Mouse (Mus musculus) induced T-regulatory cell, adult 2 months (primary cell): ENCODE measurements around the gene Pycard.

Experiments
- DNase-seq: peaks from one replicate; pipeline ENCODE4 v3.0.0-alpha.2; 2012; ENCODE audit warnings: low read depth

The Pycard gene

DNA sequence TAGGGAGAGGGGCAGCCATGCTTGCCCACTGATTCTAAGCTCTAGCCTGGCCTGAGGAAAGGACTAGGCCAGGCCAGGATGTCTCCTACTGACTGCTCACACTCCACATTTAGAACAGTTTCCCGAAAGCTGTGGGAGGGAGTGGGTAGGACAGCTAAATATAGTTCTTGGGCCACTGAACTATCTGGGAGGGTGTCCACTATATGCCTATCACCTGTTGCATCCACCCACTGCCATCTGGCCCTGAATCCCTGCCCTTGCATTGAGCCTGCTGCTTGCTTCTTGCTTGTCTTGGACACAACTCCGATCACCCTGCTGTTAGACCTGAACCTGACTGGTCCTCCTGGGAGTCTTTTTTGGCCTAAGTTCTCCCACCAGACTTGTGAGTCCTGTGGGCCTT lies 10.0 kb upstream of the Pycard start, which contains the start of gene Trim72:
Gene Trim72 (plus strand): TSS at position 262 of the 400 bp plus-strand sequence.
- DNase-seq, result no peak

DNA sequence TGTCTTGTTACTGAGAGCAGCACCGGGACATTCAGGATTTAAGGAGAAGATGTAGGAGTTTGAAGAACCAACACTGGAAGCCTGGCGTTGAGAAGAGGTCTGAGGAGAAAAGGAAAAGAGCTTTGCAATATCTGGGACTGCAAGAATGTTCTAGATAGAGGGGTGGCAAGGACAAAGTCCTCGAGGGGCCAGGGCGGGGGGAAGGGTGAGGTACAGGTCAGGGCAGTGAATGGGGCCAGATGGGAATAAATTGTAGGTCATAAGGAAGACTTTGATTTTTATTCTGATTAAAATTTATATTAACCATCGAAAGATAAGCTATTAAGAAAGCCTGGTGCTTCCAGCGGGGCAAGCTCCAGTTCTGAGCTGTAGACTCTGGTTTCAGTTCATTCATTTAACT lies 9.4 kb upstream of the Pycard start:
- DNase-seq, result no peak

DNA sequence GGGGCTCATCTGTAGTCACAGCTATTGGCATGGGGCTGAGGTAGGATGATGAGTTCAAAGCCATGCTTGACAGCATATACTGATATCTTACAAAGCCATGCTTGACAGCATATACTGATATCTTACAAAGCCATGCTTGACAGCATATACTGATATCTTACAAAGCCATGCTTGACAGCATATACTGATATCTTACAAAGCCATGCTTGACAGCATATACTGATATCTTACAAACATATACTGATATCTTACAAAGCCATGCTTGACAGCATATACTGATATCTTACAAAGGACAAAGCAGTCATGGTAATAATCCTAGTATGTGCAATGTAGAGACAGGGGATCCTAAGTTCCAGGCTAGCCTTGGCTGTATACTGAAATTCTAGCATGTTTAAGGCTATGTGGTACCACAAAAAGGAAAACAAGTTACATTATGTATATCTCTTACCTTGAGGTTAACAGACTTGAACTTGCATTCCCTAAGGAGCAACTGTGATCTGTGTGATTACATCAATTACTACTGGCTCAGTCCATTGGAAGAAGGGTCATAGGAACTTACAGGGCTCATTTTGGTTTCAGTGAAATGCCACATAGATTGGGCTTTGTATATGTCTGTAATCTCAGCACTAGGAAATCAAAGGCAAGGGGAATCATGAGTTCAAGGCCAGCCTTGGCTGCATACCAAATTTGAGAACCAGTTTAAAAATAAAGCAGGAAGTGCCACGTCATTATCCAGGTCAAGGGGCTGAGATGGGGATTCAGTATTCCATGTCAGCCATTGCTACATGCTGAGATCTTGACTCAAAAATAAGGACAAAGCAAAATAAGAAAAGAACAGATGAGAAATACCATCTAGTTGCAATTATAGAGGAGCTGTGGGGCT lies 6.6 kb upstream of the Pycard start:
- DNase-seq, result no peak

DNA sequence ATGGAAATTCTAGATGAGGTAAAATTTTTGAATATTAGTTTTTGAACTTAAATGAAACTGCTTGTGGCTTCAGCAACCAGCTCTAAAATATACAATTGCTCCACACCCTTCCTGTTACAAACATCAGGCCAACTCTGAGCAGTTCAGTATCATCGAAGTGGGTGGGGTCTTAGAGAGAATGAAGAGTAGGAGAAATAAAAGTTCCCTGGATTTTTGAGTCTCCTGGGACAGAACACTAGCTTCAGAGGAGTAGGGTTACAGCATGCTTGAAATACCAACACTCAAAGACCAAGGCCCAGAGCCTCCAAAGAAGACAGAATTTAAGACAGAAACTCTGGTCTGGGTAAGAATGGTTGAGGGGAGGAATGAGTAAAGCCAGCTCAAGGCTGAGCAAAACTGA lies 5.8 kb upstream of the Pycard start:
- DNase-seq, result no peak

DNA sequence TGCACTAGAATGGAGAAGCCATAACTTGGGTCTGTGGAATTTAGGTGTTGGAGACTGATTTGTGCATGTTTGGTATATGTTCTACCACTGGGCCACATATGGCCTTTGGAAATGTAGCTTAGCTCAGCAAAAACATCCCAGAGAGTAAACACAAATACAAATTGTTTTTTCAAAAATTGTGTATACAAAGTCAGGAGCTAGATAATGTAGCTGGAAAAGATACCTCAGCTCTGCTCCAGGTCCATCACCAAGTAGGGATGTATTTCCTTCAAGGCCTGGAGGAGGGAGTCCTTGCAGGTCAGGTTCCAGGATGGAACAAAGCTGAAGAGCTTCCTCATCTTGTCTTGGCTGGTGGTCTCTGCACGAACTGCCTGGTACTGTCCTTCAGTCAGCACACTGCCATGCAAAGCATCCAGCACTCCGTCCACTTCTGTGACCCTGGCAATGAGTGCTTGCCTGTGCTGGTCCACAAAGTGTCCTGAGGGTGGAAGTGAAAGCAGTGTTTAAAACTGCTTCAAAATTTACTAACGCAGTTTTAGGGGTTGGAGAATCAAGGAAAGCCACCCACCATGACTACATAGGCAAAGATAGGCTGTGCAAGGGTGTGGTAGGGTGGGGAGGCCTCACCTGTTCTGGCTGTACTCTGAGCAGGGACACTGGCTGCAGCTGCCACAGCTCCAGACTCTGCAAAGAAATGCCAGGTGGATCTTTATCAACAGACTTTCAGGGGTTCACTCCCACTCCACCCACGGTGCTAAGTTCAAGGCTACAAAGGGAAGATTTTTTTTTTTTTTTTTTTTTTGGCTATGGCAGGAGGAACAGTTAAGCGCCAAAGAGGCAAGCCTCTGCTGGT lies 953 bp downstream of the Pycard start:
- DNase-seq, result peak; percentile 48

DNA sequence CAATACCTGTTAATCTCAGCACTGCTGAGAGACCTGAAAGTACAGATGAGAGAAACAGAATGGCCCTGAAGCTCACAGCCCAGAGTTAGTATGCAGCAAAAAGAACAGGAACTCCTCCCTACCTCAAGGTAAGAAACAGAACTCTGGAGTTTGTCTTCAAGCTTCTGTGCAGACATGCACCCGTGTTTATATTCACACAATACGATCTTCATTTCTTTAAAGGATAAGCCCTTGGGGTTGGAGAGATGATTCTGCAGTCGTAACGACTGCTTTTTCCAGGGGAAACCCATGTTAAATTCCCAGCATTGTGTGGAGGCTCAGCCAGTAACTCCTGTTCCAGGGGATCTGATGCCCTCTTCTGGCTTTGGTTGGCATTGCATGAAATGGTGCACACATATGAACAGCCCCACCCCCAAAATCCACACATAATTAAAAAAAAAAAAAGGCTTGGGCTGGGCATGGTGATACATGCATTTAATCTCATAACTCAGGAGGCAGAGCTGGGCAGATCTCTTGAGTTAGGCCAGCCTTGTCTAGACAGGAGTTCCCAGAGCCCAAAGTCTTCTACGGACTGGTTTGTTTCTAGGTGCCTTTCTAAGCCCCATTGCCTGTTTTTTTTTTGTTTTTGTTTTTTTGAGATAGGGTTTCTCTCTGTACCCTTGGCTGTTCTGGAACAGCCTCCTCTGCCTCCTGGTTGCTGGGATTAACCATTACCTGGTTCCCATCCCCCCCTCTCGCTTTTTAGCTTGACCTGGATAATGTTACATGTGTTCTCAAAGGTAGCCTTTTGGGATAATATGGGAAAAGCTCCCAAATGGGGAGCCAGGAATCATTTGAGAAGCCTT lies 1.8 kb downstream of the Pycard start:
- peak; percentile 89 for DNase-seq

DNA sequence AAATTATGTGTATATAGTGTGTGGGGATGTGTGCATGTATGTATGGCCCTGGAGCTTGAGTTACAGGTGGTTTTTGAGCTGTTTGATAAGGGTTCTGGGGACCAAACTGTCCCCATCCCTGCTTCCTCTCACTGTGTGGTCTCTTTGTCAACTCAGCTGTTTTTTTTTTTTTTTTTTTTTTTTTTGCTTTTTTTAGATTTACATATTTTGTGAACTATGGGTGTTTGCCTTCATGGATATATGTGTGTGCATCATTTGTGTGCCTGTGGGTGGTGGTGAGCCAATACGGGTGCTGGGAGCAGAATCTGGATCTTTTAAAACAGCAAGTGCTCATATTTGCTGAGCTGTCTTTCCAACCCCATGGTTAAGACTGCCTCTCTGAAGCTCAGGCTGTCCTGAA lies 4.8 kb downstream of the Pycard start:
- no peak for DNase-seq

DNA sequence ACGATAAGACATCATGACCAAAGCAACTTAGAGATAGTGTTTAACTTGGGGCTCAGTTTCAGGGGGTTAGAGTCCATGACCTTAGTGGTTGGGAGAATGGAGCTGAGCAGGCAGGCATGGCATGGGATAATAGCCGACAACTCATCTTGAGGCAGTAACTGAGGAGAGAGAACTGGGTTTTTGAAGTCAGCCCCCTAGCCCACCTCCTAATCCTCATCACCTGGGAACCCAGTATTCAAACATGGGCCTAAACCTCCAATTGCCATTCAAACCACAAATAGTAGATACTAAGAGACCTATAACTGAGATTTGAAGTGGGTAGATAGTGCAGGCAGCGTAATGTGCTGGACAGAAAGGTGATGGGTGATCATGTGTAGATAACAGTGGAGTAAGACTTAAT lies 13.1 kb downstream of the Pycard start:
- peak; percentile 21 for DNase-seq

DNA sequence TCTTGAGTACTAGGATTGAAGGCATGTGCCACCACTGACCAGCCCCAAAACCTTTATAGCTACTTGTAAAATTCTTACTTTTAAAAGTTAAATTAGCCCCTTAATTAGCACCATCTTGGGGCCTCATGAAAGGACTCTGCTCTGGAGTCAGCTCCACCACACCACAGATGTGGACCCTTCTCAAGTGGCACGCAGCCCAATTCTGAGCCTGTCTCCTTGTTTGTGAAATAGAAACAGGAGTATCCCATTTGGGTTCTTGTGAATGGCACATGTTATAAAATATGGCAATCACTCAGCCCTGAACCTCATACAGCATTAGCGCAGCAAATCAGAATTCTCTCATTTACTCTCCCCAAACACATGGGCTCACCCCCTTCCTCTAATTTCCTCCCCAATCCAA lies 14.8 kb downstream of the Pycard start:
- peak; percentile 14 for DNase-seq

DNA sequence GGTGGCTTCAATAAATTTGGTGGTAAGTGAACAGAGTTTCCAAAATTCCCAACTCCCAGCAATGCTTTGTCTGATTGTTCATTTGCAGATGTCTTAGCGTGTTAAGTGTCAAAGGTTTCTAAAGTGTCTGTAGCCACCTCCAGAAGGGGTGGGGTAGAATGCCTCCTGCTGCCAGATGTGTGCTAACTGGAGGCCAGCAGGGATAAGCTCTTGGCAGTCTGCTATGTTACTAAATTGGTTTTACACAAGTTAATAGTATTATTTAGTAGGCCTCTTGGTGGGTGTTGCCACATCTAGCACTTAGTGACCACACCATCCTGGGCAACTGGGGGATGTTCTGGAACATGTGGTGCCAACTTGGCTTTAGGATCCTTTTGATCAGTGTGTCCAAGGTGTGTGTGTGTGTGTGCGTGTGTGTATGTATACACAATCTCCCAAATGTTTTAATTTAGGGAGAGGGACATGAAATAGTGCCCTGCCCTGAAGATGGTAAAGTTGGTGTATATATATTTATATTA lies 19.2 kb downstream of the Pycard start:
- no peak for DNase-seq

DNA sequence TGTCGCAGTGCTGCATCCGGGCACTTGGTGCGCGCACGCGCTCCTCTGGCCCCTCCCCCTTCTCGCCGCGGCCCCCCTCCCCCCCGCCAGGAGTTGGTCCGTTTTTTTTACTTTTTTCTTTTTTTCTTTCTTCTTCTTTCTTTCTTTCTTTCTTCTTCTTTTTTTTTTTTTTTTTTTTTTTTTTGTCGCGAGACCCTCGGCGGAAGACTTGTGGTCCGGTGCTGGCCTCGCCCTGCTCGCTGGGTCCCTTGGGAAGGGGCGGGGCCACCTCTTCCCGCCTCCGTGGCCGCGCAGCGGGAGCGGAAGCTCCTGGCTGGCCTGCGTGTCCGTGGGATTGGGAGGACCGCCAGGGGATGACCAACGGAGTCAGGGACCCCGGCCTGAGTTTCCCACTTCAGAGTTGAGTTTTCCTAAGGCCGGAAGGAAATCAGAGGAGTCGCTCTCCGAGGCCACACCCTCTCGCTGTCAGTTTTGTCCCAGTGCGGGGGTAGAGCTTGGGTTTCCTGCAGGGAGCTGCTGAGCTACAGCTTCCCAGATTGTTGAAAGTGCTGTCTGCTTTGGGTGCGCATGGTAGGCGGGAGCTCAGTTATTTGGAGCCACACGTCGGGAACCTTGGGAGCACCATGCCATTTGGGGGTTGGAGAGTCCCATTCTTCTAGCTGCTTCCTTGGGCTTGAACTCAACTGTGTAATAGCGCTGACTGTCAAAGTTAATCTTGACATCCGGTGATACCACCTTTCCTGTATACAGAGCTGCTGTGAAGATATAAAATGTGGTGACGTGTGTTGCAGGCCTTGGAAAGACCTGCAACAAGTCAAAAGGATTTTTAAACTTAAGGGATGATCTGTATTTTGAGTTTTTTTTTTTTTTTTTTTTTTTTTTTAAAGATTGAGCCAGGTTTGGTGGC lies 25.5 kb downstream of the Pycard start:
- DNase-seq, result peak; percentile 83

DNA sequence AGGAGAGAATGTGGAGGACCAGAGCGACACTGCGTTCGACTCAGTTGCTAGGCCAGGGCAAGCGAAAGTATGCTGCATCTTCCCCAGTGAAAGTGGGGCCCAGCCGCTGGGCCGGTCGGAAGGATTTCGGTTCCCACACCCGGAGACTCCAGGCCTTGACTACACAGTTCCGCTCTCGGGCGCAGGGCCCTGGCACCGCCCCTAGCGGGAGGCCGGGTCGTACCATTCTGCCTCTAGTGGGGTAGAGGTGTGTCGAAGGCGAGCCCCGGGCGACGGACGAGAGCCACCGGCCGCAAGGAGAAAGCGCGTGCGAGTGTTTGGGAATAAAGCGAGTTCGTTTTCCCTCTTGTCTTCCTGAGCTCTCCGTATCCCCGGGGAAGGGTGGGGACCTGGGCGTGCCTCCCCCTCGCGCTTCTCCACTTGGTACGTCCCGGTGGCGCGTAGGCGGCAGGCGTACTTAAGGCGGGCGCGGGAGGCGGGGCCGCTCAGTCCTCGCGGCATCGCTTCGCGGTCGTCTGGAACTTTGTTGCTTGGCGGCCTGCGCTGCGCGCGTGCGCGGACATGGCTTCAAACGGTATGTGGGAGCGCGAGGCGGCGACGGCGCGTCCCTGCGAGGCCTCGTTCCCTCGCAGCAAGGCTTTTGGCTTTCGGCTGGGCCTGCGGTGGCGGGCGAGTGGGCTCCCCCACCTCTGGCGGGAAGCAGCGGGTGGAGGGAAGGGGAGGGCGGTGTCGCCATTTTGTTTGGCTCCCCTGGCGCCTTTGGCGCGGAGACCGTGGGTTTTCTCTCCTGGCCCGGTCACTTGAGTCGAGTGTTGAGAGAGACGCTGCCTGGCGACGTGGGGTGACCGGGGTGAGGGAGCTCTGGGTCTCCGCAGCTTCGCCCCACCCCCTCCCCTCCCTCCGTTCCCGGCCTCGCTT lies 26.4 kb downstream of the Pycard start, which contains the start of gene Fus:
Gene Fus (plus strand): TSS at position 454 of the 918 bp plus-strand sequence.
- DNase-seq, result peak; percentile 97

DNA sequence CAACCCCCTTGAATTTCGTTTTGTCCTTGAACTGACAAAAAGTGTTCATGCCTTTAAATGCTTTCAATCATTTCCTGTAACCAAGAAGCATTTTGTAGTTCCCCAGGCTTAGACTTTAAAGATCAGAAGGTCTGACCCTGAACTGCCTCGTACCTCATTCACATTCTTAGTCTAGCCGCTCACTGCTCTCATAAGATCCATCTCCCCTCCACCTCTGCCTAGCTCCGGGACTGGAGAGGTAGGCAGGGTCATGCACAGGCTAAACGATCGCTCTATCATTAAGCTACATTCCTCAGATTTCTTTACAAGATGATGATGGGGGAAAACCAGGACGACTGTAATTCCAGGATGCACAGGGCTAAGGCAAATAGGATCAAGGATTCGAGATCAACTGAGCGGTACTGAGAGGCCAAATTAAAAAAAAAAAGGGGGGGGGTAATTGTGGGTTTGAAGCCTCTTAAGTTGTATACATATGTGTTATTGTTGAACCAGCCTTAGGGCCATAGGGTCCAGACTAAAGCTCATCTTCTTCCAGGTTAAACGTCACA lies 27.2 kb downstream of the Pycard start:
- peak; percentile 49 for DNase-seq

DNA sequence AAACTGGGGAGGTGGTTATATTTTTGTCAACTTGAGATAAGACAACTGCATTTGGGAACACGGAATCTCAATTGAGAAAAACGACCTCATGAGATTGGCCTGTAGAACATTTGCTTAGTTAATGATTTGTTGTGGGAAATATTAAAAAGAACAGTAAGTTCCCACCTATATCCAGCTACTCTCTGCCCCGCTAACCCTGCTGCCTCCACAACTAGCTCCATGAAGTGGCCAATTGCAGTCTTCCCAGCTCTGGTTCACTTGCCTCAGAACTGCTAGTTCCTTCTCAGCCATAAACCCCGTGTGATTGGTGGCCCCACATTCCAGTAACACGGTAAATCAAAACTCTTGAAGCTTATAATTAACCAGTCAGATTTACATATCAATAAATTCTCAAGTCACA lies 34.3 kb downstream of the Pycard start:
- DNase-seq, result no peak

DNA sequence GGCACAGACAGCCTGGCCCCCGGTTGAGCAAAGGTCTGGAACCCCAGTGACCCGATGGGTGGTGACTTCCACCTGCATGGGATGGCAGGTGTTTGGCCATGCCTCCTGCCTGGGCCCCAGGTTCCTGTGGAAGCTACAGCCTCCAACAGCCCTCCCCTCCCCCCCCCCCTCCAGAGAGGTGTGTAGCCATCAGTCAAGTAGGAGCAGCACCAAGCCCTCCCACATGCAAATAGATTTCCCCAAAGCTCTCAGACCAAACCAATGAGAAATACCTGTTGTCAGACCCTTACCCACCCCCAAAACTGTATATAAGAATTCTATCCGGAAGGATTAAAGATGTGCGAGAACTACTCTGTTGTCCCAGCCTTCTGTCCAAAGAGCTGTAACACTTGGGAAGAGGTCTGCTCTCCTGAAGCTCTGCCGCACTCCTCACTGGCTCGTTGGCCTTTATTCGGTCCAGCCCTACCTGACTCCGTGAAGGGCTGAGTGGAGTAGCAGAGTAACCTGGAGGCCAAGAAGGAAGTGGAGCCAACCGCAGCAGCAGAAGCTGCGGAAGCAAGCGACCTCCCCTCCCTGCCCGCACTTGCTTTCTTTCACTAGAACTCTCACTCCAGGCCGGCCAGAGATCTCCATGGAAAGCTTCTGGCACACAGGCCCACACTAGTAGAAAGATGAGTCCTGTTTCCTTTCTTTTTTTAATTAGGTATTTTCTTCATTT lies 40.6 kb downstream of the Pycard start:
- peak; percentile 37 for DNase-seq

DNA sequence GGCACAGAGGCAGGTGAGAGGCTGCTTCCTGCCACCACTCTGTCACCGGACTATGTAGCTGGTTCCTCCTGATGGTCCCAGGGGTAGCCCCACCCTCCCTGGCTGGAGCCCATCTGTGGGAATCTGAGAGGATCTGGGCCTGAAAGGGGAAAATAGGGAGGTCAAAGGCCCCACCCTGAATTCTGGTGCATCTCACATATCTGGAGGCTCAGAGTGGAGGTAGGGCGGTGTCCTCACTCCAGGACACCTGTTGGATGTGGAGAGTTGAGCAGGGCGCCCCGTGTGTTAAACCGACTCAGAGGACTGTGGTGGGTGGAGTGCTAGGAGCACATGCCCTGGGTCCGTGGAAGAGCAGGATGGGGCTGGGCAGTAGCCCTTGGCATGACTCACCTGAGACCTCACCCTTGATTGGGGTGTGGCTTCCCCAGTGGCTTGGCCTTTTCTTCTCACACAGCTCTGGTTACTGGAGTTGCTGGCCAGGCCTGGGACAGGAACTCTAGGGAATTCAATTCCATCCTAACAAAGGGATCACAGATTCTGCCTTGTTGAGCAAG lies 47.1 kb downstream of the Pycard start, which contains the start of gene Prss36:
Gene Prss36 (minus strand): TSS at position 256 of the 554 bp plus-strand sequence.
- no peak for DNase-seq

DNA sequence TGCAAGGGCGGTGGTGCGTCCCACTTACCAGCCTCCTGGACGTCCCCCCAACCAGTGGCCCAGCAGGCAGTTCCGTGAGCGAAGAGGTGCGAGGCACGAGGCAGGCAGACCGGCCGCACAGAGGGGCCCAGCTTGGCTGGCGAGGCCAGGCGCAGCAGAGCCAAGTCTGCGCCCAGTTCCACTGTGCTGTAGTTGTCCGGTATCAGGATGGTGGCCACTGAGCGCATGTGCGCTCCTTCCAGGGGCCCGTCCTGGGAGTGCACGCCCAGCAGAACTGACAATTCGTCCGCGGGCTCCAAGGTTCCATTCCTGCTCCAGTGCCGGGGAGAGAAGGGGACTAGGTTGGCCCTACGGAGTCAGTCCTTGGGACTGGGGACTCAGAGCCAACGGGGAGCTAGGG lies 49.1 kb downstream of the Pycard start:
- no peak for DNase-seq

DNA sequence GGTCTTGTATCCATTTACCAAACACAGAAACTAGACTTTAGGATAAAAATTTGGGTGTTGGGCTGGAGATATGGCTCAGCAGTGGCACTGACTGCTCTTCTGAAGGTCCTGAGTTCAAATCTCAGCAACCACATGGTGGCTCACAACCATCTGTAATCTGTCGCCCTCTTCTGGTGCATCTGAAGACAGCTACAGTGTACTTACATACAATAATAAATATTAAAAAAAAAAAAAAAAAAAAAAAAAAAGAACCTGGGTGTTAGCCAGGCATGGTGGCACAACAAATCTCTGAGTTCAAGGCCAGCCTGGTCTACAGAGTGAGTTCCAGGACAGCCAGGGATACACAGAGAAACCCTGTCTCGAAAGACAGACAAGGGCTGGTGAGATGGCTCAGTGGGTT lies 51.6 kb downstream of the Pycard start:
- DNase-seq, result peak; percentile 47
